Mouse (Mus musculus) embryonic facial prominence, embryonic 10.5 days (tissue): ENCODE data around the gene Kcnb1. TPM values are rescaled to one million over a fixed set of nuclear protein-coding genes. Genes with fewer than 3 reads are reported as not detected.
"Not testable (repeated sequence)": the region's sequence is repeated elsewhere in the genome, so short reads cannot be mapped to it uniquely, and the experiment has no call there.

Experiments used
- DNase-seq: peaks from one replicate; pipeline ENCODE4 v3.0.0-alpha.2; 2017; ENCODE audit warnings: low spot score
- H3K27ac ChIP-seq: fragments of 300-500 bp; sonication (generic); replicated peaks from 2 replicates; pipeline ENCODE4 v1.5.1; 2016; ENCODE audit warnings: mild to moderate bottlenecking
- H3K27me3 ChIP-seq: fragments of 300-500 bp; sonication (generic); replicated peaks from 2 replicates; pipeline ENCODE4 v1.6.1; 2016; ENCODE audit warnings: low read depth, mild to moderate bottlenecking; ENCODE audit not compliant: poor library complexity, severe bottlenecking
- H3K36me3 ChIP-seq: fragments of 300-500 bp; sonication (generic); replicated peaks from 2 replicates; pipeline ENCODE4 v1.6.1; 2016; ENCODE audit warnings: mild to moderate bottlenecking, moderate library complexity
- H3K4me1 ChIP-seq: fragments of 300-500 bp; sonication (generic); 2 replicates; pipeline ENCODE4 v1.6.1; 2016
- H3K4me3 ChIP-seq: fragments of 300-500 bp; sonication (generic); 2 replicates; pipeline ENCODE4 v1.5.1; 2016; ENCODE audit warnings: mild to moderate bottlenecking, moderate library complexity
- H3K9me3 ChIP-seq: fragments of 300-500 bp; sonication (generic); 2 replicates; pipeline ENCODE4 v1.6.1; 2016; ENCODE audit warnings: mild to moderate bottlenecking
- WGBS: fragments of 180-500 bp; shearing (Covaris S2); methylation state at CpG from one replicate; pipeline ENCODE4 v1.1.7; 2016; 5-methylcytosine and 5-hydroxymethylcytosine counted together
- polyA plus RNA-seq: library from polyadenylated mRNA; unstranded; fragments of >200 nt; fragmentation: Nextera tagmentation; extraction: Ambion mirVana; gene quantifications from 2 replicates; pipeline ENCODE4 v1.2.1, GENCODE M21; 2016

Gene Kcnb1
- polyA plus RNA-seq, 1 experiment from 2014 or later: 0.52 TPM

DNA sequence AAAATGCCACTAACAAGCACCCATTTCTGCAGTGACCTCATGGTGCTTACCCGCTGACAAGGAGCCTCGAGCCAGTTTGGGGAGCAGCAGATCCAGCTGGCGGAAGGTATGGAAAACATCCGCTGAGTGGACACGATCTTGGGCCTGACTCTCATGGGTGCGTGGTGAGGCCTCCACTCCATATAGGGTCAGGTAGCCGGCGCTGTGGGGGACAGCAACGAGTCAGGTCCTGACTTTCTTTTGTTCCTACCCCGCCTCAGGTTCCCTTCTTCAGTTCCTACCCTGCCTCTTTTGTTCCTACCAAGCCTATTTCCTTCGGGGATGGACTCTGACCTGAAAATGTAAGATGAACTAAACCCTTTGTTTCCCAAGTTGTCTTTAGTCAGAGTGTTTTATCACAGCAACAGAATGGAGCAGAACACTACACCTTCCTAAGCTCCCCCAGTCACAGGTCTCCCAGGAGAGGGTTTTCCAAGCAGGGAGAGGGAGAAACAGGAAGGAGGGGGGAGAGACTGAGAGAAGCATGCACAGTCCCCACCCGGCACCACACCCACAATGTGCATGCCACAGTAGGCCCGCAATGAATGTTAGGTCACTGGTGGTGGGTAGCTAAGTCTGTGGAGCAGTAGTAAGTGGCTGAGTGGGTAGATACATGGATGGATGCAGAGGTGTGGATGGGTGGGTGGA is 31.3 kb upstream of the Kcnb1 start:
- no peak overlapping the region for H3K27ac ChIP-seq
- WGBS: 84% methylated on average over 13 of the region's 13 CpGs
- peaks cover 57% of the 10 kb centered on the region for H3K36me3 ChIP-seq
- no peaks in the 10 kb centered on the region for H3K9me3 ChIP-seq
- H3K4me3 ChIP-seq: no peak overlapping the region
- H3K27me3 ChIP-seq: no peaks in the 10 kb centered on the region
- DNase-seq: no peak
- 0 out of 2 replicates have a peak, but pooled peaks cover 6% of the 10 kb centered on the region for H3K4me1 ChIP-seq

DNA sequence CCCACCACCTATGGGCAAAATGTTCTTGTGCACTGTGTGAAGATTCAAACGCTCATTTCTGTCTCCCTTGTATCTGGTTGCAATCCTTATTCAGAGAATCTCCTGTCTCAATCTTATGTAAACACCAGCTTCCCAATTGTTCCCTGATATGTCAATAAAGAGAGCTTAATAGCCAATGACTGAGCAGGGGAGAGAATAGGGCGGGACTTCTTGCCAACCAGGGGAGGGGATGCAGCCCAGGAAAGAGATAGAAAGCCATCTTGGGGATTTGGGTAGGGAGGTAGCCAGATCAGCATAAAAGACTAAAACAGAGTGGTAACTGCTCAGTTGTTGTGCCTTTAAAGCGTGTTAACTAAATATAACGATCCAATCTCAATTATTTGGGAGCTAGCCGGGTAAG is 30.8 kb upstream of the Kcnb1 start:
- WGBS: 89% methylated on average over 5 of the region's 5 CpGs
- H3K27me3 ChIP-seq: no peaks in the 10 kb centered on the region
- no peak overlapping the region for H3K4me3 ChIP-seq
- no peak overlapping the region for H3K27ac ChIP-seq
- 0 out of 2 replicates have a peak, but pooled peaks cover 6% of the 10 kb centered on the region for H3K4me1 ChIP-seq
- no peaks in the 10 kb centered on the region for H3K9me3 ChIP-seq
- H3K36me3 ChIP-seq: peaks cover 57% of the 10 kb centered on the region
- no peak for DNase-seq

DNA sequence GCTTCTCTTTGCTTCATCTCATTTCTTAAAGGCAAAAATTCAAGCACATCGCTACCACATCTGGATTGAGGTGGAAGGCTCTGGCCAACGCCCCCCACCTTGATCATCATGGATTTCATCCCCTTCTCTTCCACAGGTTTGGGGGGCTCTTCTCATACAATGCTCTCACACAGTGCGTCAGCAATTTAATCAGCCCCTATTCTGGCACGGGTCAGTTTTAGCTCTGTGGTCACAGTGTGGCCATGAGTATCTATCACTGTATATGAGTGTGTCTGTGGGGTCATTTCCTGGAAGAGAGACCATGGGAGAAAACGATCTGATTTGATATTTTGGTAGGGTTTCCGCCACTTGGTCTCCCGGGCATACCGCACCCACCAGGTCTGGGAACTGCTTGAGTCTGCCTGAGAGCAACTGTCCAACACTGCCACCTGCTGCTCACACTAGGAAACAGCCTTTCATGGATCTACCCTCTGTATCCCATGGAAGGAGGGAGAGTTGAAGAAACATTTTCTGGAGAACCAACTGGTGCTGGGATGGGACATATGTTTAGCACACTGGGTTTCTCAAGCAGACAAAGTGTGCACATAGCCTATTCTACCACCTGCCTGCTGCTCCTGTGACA is 29.3 kb upstream of the Kcnb1 start:
- Histone ChIP-seq H3K9me3 (no peaks in the 10 kb centered on the region), H3K4me3 (no peak overlapping the region), H3K27me3 (no peaks in the 10 kb centered on the region), H3K36me3 (peaks cover 57% of the 10 kb centered on the region), H3K27ac (no peak overlapping the region), H3K4me1 (0 out of 2 replicates have a peak, but pooled peaks cover 3% of the 10 kb centered on the region)
- WGBS: 65% methylated on average over 8 of the region's 8 CpGs
- peak; percentile 85 for DNase-seq

DNA sequence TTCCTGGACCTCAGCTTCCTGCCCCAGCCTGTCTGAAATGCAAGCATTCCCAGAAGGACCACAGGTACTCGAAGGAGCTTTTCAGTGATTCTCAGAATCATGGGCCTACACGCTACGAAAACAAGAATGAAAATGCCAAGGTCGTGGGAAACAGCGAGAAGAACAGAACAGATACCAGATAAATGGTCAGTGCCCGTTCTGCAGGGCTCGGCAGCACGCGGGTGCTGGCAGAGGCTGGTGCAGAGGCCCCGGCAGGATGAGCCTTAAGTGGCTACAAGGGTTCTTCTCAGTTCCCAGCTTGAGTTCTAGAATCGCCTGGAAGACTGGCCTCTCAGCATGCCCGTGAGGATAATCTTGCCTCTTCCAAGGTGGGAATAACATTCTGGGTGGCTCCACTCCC is 23.7 kb upstream of the Kcnb1 start:
- 94% methylated on average over 12 of the region's 12 CpGs for WGBS
- Histone ChIP-seq H3K27ac (no peak overlapping the region), H3K36me3 (peaks cover 60% of the 10 kb centered on the region), H3K4me3 (no peak overlapping the region), H3K4me1 (no peaks in the 10 kb centered on the region), H3K27me3 (no peaks in the 10 kb centered on the region), H3K9me3 (no peaks in the 10 kb centered on the region)
- no peak for DNase-seq

DNA sequence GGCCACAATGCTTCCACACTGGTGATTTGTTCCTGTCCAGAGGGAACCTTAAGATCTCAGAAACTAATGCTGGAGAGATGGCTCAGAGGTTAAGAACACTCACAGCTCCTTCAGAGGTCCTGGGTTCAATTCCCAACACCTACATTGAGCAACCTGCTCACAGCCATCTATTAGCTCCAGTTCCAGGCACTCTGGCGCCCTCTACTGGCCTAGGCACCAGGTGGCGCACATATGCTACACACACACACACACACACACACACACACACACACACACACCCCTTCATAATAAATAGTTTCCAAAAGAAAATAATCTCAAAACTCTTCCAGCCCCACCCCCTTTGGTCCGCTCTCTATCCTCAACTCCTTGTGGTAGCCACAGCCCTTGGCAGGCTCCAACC is 23.1 kb upstream of the Kcnb1 start:
- DNase-seq: peak; percentile 38
- 88% methylated on average over 3 of the region's 3 CpGs for WGBS
- Histone ChIP-seq H3K9me3 (no peaks in the 10 kb centered on the region), H3K4me1 (no peaks in the 10 kb centered on the region), H3K36me3 (peaks cover 62% of the 10 kb centered on the region), H3K27ac (no peak overlapping the region), H3K4me3 (no peak overlapping the region), H3K27me3 (no peaks in the 10 kb centered on the region)

DNA sequence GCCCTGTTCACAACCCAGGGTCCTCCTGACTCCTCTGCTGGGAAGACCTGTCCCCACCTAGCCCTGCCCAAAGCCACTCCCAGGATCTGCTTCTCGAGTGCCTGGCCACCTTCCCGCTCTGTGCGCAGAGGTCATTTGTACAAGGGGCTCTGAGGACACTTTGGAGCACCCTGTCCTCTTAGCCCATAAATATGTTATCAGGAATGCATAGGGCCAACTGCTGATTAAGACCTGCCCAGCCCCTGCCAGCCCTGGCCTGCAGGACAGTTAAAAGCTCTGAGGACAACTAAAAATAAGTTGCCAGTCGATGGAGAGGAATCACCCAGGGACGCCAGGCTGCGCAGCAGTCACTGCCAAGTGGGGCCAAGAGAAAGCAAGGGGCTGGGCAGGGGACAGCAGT is 22.6 kb upstream of the Kcnb1 start:
- Histone ChIP-seq H3K9me3 (no peaks in the 10 kb centered on the region), H3K36me3 (peaks cover 61% of the 10 kb centered on the region), H3K27ac (no peak overlapping the region), H3K27me3 (no peaks in the 10 kb centered on the region), H3K4me3 (no peak overlapping the region), H3K4me1 (no peaks in the 10 kb centered on the region)
- DNase-seq: no peak
- 96% methylated on average over 6 of the region's 6 CpGs for WGBS

DNA sequence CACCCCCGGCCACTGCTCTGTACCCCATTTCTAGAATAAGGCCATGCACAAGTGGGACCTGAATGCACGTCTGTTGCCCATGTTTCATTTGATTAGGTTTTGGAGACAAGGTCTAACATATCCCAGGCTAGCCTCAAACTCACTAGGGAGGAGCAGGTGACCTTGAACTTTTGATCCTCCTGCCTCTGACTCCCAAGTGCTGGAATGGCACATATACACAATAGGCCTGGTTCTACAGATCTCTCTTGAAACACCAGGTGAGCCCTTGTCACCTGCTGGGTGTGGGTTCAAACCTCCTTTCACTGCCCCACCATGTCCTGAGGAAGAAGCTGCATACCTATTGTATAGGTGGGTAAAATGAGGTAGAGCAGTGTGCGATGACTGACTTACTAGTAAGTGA is 22.1 kb upstream of the Kcnb1 start:
- no peaks in the 10 kb centered on the region for H3K9me3 ChIP-seq
- H3K4me1 ChIP-seq: 0 out of 2 replicates have a peak, but pooled peaks cover 1% of the 10 kb centered on the region
- H3K4me3 ChIP-seq: no peak overlapping the region
- H3K27me3 ChIP-seq: no peaks in the 10 kb centered on the region
- peaks cover 61% of the 10 kb centered on the region for H3K36me3 ChIP-seq
- no peak overlapping the region for H3K27ac ChIP-seq
- WGBS: 91% methylated on average over 3 of the region's 3 CpGs
- DNase-seq: no peak

DNA sequence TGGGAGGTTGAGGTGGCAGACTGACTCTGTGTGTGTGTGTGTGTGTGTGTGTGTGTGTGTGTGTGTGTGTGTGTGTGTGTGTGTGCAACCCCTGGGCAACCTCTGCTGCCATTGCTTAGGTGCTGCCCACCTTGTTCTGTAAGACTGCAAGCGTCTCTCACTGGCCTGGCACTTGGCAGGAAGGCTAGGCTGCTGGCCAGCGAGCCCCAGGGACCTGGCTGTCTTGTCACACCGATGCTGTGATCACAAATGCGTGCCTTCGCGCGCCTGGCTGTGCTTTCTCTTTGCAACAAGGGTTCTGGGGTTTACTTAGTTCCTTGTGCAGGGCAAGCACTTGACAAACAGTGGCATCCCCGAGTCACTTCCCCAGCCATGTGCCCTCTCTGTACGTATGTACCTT is 19.9 kb upstream of the Kcnb1 start:
- Histone ChIP-seq H3K27ac (no peak overlapping the region), H3K36me3 (peaks cover 45% of the 10 kb centered on the region), H3K27me3 (no peaks in the 10 kb centered on the region), H3K4me3 (no peak overlapping the region), H3K9me3 (no peaks in the 10 kb centered on the region), H3K4me1 (peaks cover 11% of the 10 kb centered on the region; the same call in 1 of the 2 replicates)
- DNase-seq: no peak
- 89% methylated on average over 9 of the region's 9 CpGs for WGBS

DNA sequence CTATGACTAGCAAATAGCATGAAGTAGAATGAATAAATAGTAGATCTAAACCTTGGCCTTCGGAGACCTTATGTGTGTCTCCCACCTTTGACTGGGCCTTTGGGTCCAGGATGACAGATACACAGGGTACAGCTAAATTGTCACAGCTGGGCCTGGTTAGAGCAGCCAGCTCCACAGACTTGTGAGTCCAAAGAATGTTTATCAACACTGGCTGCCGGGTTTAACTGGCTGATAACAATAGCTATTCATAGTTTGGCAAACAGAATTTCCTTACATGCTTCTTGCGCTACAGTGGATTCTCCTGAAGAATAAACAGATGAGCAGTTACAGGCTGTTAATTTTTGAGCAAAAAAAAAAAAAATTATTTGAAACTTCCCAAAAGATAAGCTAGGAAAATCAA is 19.0 kb upstream of the Kcnb1 start:
- Histone ChIP-seq H3K27me3 (no peaks in the 10 kb centered on the region), H3K4me1 (peaks cover 11% of the 10 kb centered on the region; the same call in 1 of the 2 replicates), H3K9me3 (no peaks in the 10 kb centered on the region), H3K27ac (no peak overlapping the region), H3K4me3 (no peak overlapping the region), H3K36me3 (peaks cover 40% of the 10 kb centered on the region)
- no peak for DNase-seq
- 83% methylated on average over 3 of the region's 3 CpGs for WGBS

DNA sequence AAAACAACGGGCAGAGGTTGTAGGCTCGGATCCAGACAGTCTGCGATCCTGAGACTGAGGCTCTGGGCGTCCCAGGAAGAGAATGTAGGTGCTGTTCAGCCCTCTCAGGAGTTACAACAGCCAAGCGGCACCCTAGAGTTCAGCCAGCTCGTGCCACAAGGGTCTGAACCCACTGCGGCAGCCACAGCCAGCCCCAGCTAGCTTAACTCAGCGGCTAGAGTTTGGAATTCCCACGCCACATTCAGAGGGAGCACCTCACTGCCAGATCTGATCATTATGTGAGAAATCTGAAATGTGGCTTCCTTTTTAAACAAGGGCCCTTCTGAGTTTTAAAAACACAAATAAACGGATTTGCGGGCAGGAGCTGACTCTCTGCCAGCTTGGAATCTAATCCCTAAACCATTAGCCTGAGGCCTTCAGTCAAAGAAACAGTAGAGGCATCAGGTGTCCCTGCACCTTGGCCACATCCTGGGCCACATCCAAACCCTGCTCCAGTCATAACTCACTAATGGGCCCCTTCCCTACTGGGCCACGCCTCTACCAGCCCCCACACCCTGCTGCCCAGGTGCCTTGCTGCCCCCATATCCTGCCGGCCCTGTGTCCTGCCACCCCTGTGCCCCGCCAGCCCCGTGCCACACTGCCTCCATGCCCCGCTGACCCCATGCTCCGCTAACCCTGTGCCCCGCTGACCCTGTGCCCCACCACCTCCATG is 16.1 kb upstream of the Kcnb1 start:
- no peak for DNase-seq
- no peak overlapping the region for H3K4me3 ChIP-seq
- peaks cover 22% of the 10 kb centered on the region for H3K36me3 ChIP-seq
- H3K9me3 ChIP-seq: no peaks in the 10 kb centered on the region
- whole genome bisulfite sequencing: 88% methylated on average over 18 of the region's 18 CpGs
- H3K27me3 ChIP-seq: no peaks in the 10 kb centered on the region
- no peak overlapping the region for H3K27ac ChIP-seq
- H3K4me1 ChIP-seq: peaks cover 21% of the 10 kb centered on the region

DNA sequence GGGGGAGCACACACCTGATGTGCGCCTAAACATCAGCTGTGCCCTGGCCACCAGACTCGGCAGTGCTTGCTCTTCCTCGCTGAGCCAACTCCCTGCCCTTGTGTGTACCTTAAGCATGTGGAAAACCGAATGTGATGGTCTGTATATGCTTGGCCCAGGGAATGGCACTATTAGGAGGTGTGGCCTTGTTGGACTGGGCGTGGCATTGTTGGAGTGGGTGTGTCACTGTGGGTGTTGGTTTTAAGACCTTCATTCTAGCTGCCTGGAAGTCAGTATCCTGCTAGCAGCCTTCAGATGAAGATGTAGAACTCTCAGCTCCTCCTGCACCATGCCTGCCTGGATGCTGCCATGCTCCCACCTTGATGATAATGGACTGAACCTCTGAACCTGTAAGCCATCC is 14.7 kb upstream of the Kcnb1 start:
- H3K4me1 ChIP-seq: peaks cover 21% of the 10 kb centered on the region
- 88% methylated on average over 5 of the region's 5 CpGs for WGBS

DNA sequence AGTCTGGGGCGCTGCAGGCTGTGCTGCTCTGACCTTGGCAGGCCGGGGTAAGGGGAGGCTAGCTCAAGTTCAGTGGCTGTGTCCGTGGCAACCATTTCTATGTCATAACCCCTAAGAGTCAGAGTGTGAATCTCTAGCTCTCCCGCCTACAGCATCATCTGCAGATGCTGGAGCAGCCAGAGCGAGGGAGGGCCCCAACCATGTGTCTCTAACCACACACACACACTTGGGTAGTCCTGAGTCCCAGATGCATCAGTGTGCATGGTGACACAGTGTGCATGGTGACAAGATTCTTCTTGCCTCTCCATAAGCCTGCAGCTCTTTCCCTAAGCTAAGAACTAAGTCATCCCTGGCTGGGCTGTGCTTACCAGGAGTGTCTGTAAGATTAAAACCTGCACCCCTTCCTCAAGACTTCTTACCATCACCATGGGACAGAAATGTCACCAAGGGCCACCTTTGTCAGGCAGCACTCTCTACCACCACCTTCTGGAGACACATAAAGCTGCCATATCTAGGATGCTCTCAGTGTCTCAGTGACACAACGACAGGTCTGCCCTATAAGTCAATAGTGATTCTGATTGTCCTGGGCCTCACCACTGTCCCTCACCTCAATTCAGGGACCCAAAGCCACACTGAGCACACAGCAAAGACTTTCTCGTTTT is 13.7 kb upstream of the Kcnb1 start:
- no peak for DNase-seq
- peaks cover 22% of the 10 kb centered on the region for H3K36me3 ChIP-seq
- no peaks in the 10 kb centered on the region for H3K9me3 ChIP-seq
- H3K4me3 ChIP-seq: no peak overlapping the region
- 84% methylated on average over 7 of the region's 7 CpGs for WGBS
- peaks cover 25% of the 10 kb centered on the region for H3K4me1 ChIP-seq
- H3K27me3 ChIP-seq: no peaks in the 10 kb centered on the region
- H3K27ac ChIP-seq: no peak overlapping the region

More for the DNA sequence above, 14.7 kb upstream of the Kcnb1 start:
- H3K27me3 ChIP-seq, H3K4me3 ChIP-seq, DNase-seq, H3K27ac ChIP-seq, H3K9me3 ChIP-seq: not testable (repeated sequence)
- peaks cover 22% of the 10 kb centered on the region for H3K36me3 ChIP-seq
